Mouse (Mus musculus): ENCODE measurements around the gene Sbds.

DNA sequence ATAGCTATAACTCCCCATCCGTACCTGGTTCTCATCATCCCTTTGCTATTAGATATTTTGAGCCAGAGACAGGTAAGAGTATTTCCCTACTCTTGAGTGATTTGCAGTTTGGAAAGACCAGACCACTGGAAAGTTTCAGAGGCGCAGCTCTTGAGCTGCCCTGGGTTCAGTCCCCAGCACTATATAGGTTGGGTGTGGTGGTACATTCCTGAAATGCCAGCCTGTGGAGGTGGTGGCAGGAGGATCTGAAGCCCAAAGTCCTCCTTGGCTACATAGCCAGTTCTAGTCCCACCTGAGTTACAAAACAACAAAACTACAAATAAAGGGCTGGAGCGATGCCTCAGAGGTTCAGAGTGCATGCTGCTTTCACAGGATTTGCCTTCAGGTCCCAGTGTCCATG lies 28.5 kb downstream of the Sbds start:
- TF ChIP-seq CTCF (IDR thresholded peaks at IDR 0.05; ENCODE audit: extremely low read depth, insufficient read depth, insufficient read length, insufficient replicate concordance): no peak
- no peak for TF ChIP-seq POLR2A (IDR thresholded peaks at IDR 0.05; ENCODE audit: low read depth, low read length)

Measured in spleen, adult 2 months (tissue).